Mouse (Mus musculus) left cerebral cortex, adult 8-10 months (tissue): ENCODE results near the gene Paxbp1. TPM values are rescaled to one million over a fixed set of nuclear protein-coding genes. Genes with fewer than 3 reads are reported as not detected.

ENCODE experiments used
- DNase-seq, 2 experiments: peaks; one replicate each; pipeline ENCODE4 v3.0.0; 2022; ENCODE audit warnings: low spot score in 2 of 2
- total RNA-seq, 4 experiments: library from RNA; stranded (reverse); gene quantifications; 2 replicates each; pipeline ENCODE4 v1.2.4; 2022

Paxbp1 gene
- total RNA-seq, 4 experiments from 2014 or later: 49.9 to 59.7 (median 53.9) TPM

GRCm38 (mm10) chr16:91056043-91056821 is 11.9 kb upstream of the Paxbp1 start:
- peak in 1 of 2 experiments; percentile 86 for DNase-seq

DNA sequence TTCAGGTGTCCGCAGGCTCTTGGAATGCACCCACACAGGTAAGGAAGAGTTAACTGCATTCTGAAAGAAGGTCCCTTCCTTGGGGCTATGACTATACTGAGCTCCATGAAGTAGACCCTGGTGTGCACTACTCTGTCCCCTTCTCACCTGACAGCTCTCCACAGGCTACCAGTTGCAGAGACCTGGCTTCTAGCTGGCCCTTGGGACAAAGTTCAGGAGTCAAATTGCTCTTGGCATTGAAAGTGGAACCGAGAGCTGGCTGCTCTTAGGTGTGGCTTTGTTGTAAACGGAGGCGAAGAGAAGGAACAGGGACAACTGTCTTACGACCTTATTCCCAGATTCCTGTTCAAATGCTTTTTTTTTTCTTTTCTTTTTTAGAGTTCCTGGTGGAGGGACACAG is 10.8 kb upstream of the Paxbp1 start:
- no peak for DNase-seq

GRCm38 (mm10) chr16:91053599-91053998 is 9.3 kb upstream of the Paxbp1 start:
- no peak for DNase-seq

DNA sequence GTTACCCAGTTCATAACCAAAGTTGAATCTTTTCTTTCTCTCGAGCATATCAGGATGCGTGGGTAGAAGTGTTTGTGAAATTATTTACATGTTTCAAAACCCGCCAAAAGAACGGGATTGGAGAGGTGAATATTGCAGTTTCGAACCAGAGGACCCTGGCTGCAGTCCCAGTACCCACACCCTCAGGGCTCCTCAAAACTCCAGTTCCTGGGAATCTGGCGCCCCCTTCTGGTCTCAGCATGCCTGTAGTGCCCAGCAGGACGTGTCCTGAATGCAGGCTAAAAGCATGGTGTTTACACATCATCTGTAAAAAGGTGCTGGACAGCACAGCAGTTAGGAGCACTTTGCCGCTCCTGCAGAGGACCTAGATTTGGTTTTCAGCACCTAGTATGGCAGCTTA is 1.2 kb upstream of the Paxbp1 start:
- DNase-seq: no peak

- DNase-seq: peak; percentile 40 to 48
Observed at GRCm38 (mm10) chr16:91043461-91044248, 688 bp downstream of the Paxbp1 start.

GRCm38 (mm10) chr16:91042640-91043039 is 1.7 kb downstream of the Paxbp1 start:
- no peak for DNase-seq

GRCm38 (mm10) chr16:91035866-91036265 is 8.5 kb downstream of the Paxbp1 start:
- no peak for DNase-seq

- no peak for DNase-seq
Observed at GRCm38 (mm10) chr16:91030751-91031150, 13.6 kb downstream of the Paxbp1 start.

DNA sequence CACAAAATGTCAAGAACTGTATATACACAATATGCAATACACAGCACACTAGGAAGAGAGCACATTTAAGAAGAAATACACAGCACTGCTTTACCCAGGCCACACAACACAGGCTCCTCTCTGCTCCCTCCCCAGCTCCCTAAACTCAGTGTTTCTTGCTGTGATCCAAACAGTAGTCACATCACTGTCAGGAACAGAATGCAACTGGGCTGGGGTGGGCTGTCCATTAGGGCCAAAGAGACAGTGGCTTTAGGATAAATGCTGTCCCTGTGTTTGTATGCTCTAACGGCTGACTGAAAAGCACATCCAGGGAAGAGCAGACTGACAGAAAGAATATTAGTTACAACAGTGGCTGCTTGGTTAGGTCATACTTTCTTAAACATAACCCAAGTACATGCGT is 14.4 kb downstream of the Paxbp1 start:
- DNase-seq: no peak

- no peak for DNase-seq
Observed at GRCm38 (mm10) chr16:91029161-91029743, 15.1 kb downstream of the Paxbp1 start.

GRCm38 (mm10) chr16:91026290-91026689 is 18.1 kb downstream of the Paxbp1 start:
- DNase-seq: no peak

DNA sequence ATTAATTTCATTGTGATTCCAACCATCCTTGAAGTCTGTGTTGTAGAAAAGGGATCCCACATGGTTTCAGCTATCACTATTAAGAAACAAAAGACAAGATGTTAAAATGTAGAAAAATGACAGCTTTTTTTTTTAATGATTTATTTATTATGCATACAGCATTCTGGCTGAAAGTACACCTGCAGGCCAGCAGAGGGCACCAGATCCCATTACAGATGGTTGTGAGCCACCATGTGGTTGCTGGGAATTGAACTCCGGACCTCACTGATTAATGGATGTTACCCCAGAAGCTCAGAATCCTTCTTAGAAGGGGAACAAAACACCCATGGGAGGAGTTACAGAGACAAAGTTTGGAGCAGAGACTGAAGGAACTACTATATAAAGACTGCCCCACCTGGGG is 21.0 kb downstream of the Paxbp1 start:
- DNase-seq: no peak

GRCm38 (mm10) chr16:91020842-91021483 is 23.4 kb downstream of the Paxbp1 start:
- no peak for DNase-seq

DNA sequence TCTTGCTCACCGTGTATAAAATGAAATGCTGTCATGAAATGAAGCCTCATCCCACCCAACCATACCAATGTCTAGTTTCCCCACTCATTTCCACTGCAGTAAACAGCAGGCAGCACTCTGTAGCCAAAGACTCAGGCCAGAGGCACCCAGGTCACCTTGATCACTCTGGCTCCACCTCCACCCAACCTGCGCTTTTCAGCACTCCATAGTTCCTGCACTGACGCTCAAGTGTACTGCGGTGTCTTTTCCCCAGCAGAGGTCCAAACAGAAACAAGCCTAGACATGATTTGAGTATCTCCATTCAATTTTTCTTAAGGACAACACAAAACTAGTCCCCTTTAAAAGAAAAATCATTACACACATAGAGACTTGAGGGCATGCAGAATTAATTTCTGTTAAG is 24.9 kb downstream of the Paxbp1 start:
- DNase-seq: no peak

DNA sequence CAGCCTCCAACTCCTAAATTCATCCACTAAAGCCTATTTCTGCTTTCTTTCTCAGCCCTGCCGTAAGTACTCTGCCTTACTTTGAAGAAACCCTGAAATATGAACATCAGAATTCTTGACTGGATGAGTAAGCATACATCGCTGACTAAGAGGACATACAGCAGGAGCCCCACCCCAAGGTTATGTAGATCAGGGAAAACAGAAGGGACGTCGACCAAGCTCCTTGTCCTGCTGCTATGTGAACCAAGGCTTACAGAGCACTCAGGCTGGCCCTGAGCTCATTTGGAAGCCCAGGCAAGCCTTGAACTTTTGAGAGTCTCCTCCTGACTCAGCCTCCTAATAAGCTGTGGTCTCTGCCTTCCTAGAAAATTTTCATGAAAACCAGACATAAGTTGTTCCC is 28.6 kb downstream of the Paxbp1 start:
- no peak for DNase-seq

DNA sequence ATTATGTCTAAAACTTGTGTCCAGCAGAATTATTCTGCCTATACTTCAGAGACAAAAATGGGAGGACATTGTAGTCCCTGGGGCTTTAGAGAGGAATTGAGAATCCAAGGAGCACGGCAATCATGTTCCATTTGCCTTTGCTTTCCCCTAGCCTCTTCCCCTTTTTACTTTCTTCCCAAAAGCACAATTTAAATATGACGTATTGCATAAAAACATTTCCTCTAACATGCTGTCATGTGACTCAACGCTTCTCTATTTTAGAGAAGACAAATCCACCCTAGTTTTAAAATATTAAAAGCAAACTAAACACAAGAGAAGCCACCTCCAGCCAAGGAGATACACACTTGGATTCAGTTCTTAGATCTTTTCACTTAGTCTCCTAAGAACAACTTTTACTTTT is 32.5 kb downstream of the Paxbp1 start:
- DNase-seq: no peak

DNA sequence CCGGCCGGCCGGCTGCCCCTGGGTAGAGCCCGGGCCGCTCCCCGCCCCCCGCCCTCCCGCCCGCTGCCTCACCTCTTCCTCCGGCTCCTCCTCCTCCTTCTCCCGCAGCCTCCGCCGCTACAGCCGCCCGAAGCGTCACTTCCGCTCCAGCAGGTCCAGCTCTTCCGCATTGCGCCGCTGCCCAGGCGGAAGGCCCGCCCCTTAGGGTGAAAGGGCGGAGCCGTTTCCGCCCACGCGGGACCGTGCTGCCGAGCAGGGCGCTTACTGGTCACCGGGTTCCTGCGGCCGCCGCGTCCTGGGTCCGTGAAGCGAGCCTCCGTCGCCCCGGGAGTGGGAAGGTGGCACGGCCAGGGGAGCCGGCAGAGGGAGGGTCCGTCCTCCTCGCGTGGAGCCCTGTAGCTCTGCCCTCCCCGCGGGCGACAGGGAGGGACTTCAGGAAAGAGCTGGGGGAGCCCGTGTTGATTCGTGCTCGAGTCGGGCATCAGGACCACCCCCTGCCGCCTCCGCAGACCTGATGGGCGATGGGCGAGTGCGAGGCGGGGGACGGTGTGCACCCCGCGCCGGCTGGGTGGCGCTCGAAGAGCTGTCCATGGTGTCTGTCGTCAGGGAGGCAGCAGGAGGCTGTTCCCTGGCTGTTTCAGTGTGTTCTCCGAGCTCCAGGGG is 33.2 kb downstream of the Paxbp1 start, which contains the start of gene Synj1:
TSS of gene Synj1 (minus strand) at position 288 of the 663 bp plus-strand sequence.
- DNase-seq: peak; percentile 87 to 95

- peak in 1 of 2 experiments; percentile 15 for DNase-seq
Observed at GRCm38 (mm10) chr16:91010581-91011020, 33.7 kb downstream of the Paxbp1 start.

DNA sequence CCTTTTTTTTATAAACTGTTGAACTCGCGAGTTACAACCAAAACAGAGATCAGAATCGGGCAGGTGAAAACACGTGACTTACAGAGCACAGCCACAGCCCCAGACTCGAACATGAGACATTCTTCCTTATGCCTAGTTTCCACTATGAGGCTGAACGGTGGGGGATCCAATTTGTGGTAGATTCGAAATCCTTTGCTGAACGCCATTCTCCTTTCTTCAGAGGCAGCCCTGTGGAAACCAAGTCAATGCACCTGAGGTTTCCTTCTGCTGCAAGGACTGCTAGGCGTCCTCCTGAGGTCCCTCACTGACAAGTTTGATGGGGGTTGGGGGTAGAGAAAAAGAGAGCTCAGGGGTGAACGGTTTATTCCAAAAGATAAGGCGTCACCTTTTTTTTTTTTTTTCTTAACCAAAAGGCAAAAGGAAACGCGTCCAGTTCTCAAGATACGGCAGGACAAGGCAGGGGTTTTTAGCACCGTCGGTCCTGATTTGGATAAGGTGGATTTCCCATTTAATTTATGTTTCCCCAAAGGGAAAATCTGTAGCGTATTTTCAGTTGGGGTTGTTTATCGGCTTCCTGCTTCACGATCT is 34.3 kb downstream of the Paxbp1 start:
- DNase-seq: peak in 1 of 2 experiments; percentile 18

DNA sequence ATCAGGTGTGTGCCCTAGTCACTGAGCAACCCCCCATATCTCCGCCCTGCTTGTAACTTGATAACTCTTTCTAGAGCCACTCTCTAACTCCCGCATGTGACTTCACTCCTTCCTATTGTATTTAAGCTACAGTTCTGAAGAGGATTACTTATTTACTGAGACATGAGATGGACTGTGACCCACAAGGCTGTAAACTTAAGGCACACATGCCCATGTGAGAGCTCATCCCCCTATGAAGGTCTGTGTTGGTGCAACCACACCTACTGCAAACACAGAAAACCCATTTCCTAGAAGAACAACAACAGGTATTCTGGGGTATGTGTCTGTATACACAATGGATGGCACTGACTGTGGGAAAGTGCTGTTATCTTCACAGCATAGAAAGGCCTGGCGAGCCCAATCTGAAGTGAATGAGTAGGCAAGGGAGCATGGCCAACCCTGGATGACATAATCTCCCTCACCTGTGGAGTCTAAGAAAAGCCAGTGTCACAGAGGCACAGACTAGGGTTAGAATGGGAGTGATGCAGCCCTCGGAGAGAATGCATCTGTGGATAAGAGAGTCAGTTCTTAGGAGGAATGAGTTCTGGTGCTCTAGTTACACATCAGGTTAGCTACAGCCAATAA is 39.3 kb downstream of the Paxbp1 start:
- DNase-seq: no peak
